Mouse (Mus musculus) heart, adult 9 months (tissue): ENCODE measurements at regions not wholly inside any gene's neighbourhood (a gene's known extent, or its start where the extent isn't known, plus 50 kb on each side); places are given as distances from the start of the nearest gene placed in this dataset.

Source experiments
- DNase-seq, 2 experiments: peaks; one replicate each; pipeline ENCODE4 v3.0.0; 2022; ENCODE audit warnings: low spot score in 2 of 2

- DNase-seq, result peak in 1 of 2 experiments; percentile 21
Measured at GRCm38 (mm10) chr16:24341736-24342135, 51.6 kb upstream of the Lpp start.

- DNase-seq, result no peak
Measured at GRCm38 (mm10) chr16:24340646-24341045, 52.7 kb upstream of the Lpp start.

GRCm38 (mm10) chr16:24339320-24340265 is 53.7 kb upstream of the Lpp start:
- DNase-seq, result no peak

GRCm38 (mm10) chr16:24338404-24338803 is 54.9 kb upstream of the Lpp start:
- DNase-seq, result no peak

GRCm38 (mm10) chr16:24334389-24334788 is 58.9 kb upstream of the Lpp start:
- DNase-seq, result no peak

- no peak for DNase-seq
Measured at GRCm38 (mm10) chr16:24331446-24332020, 61.8 kb upstream of the Lpp start.

- DNase-seq, result no peak
Measured at GRCm38 (mm10) chr16:24326571-24326970, 66.7 kb upstream of the Lpp start.

GRCm38 (mm10) chr16:24326046-24326445 is 67.3 kb upstream of the Lpp start:
- peak; percentile 67 to 80 for DNase-seq

GRCm38 (mm10) chr16:24324917-24325316 is 68.4 kb upstream of the Lpp start:
- no peak for DNase-seq

GRCm38 (mm10) chr16:24318723-24319437 is 74.4 kb upstream of the Lpp start:
- DNase-seq, result no peak

GRCm38 (mm10) chr16:24313544-24314326 is 79.6 kb upstream of the Lpp start:
- DNase-seq, result no peak

GRCm38 (mm10) chr16:24305391-24305790 is 87.9 kb upstream of the Lpp start:
- DNase-seq, result no peak

- no peak for DNase-seq
Measured at GRCm38 (mm10) chr16:24296790-24297189, 96.5 kb upstream of the Lpp start.

- no peak for DNase-seq
Measured at GRCm38 (mm10) chr16:24295626-24296440, 97.5 kb upstream of the Lpp start.

GRCm38 (mm10) chr16:24284215-24284614 is 109.1 kb upstream of the Lpp start:
- peak in 1 of 2 experiments; percentile 23 for DNase-seq

- peak; percentile 92 to 94 for DNase-seq
Measured at GRCm38 (mm10) chr16:24282194-24282683, 111.1 kb upstream of the Lpp start.

- peak; percentile 27 to 38 for DNase-seq
Measured at GRCm38 (mm10) chr16:24281561-24281960, 111.7 kb upstream of the Lpp start.

- no peak for DNase-seq
Measured at GRCm38 (mm10) chr16:24277857-24278256, 115.5 kb upstream of the Lpp start.

GRCm38 (mm10) chr16:24262701-24263100 is 130.6 kb upstream of the Lpp start:
- no peak for DNase-seq

GRCm38 (mm10) chr16:24259711-24260230 is 133.5 kb upstream of the Lpp start:
- no peak for DNase-seq
